Mouse (Mus musculus) urinary bladder, adult 18-20 months (tissue): Measurements from ENCODE around the gene Ston1.

Source experiments
- DNase-seq, 2 experiments: peaks; one replicate each; pipeline ENCODE4 v3.0.0; 2022; ENCODE audit warnings: low spot score in 2 of 2, mixed read lengths in 2 of 2

Ston1 gene

GRCm38 (mm10) chr17:88597222-88598055, at the start of gene Ston1:
Ston1 (plus strand) TSS chr17:88597684.
- DNase-seq: peak; percentile 55 to 61

GRCm38 (mm10) chr17:88549411-88550191, 47.9 kb upstream of the Ston1 start:
- no peak for DNase-seq

- DNase-seq: no peak
Observed at GRCm38 (mm10) chr17:88550351-88550750, 47.1 kb upstream of the Ston1 start.

DNA sequence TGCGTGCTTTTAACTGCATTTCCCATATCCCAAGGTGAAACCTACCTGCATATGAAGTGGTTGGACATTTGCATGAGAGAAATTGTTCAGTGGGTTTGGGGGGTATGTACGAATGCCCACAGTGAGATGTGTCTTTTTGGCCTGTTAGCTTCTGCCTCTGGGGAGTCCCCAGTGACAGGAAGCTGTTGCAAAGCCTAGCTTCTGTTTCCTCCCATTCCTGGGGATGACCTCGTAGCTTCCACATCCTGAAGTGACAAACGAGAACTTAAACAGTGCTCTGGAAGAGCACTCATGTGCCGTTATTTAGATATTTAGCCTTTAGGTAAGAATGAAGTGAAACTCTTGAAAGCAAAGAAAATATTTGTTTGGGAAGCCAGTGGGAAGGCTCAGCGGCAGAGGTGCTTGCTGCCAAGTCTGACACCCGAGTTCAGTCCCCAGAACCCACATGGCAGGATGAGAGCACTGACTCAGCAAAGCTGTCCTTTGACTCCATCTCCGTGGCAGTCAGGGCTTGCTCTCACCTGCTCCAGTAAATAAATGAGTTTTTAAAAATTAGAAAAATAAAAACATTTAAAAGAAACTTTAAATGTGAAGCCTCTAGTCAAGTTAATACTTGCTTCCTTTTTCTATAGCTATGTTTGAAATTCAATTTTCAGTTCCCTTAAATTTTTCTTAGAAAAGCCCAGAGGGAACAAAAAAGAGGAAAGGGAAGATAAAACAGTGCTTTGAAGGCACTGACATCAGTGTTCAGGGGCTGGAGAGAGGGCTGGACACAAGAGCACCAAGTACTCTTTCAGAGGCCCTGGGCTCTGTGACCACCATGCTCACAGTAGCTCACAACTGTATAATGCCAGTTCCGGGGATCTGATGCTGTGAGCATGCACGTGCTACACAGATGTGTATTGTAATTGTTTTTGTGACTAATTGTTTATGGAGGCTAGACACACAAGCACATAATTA, 46.2 kb upstream of the Ston1 start:
- no peak for DNase-seq

- no peak for DNase-seq
Observed at GRCm38 (mm10) chr17:88552556-88552955, 44.9 kb upstream of the Ston1 start.

DNA sequence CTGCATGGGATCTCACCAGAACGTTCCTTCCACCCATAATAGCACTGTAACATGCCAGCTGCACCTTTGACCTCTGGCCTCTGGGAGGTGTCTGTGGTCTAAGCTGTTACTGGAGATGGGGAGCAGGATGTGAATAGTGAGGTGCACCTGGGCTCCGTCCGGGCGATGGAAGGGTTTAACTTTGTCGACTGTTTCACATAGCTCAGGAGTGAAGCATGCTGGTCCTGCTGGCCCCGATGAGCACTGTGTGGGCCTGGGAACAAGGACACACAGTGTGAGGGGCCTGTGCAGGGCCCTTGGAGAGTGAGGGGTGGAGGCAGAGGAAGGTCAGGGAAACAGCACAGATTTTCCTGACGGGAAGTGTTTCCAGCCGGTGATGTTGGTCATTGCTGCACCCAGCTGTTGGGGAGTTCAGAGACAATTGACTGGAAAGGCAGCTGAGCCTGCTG, 44.5 kb upstream of the Ston1 start:
- no peak for DNase-seq

GRCm38 (mm10) chr17:88553473-88554087, 43.9 kb upstream of the Ston1 start:
- DNase-seq: no peak

DNA sequence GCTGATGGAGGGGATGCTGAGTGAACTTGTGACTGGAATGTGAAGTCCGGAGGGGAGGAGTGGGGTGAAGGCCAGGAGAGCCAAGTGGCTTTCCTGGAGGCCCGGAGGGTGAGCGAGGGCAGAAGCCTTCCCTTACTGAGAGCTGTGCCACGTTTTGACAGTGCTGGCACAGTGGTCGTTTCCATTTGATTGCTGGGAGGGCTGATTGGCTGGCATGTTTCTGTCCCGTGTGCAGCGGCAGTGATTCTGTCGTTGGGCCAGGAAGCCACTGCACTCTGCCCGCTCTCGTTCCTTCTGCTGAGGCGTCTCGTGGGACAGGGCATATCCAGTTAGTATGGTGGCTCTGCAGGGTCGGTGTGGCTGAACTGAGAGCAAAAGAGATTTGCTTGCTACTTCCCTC, 41.3 kb upstream of the Ston1 start:
- no peak for DNase-seq

DNA sequence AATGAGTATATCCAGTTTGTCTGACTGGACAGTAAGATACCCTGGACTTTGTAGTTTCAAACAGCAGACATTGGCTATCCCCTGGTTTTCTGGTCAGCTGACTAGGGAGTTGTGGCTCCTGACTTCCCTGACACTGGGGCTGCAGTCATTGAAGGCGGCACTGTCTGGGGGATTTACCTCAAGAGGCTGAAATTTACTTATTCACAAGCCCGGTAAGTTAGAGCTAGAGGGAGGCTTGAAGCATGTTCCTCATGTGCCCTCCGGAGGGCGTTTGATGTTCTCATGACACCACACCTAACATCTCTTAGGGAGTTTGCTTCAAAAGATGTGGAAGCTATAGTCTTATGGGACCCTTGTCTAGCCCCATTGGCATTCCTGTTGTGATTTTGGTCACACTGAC, 40.8 kb upstream of the Ston1 start:
- DNase-seq: no peak

DNA sequence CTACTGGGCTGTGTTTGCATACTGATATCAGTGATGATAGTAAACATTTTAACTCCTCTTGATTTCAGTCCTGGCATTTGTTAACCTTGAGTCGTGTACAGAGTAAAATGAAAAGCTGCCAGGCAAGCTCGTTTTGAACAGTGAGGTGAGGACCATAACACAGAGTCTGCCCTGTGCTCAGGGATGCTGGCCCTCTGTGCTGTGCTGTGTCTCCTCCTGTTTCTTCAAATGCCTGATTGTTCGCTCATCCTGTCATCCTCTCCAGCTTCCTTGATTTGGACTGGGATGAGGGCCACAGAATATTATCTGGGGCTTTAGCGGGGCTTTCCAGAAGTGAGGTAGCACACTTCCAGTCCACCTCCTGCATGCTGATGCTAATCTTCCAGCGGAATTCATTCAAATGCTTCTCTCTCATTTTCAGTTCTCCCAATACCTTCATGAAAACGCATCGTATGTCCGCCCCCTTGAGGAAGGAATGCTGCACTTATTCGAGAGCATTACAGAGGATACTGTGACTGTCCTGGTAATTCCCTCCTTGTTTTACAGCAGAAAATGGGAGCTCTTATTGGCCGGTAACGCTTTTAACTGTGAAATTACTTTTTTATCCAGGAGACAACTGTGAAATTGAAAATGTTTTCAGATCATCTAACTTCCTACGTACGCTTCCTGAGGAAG, 39.2 kb upstream of the Ston1 start:
- DNase-seq: peak; percentile 36 to 60

- no peak for DNase-seq
Observed at GRCm38 (mm10) chr17:88563611-88564010, 33.9 kb upstream of the Ston1 start.

- no peak for DNase-seq
Observed at GRCm38 (mm10) chr17:88569807-88570540, 27.5 kb upstream of the Ston1 start.

- no peak for DNase-seq
Observed at GRCm38 (mm10) chr17:88570784-88571183, 26.7 kb upstream of the Ston1 start.

DNA sequence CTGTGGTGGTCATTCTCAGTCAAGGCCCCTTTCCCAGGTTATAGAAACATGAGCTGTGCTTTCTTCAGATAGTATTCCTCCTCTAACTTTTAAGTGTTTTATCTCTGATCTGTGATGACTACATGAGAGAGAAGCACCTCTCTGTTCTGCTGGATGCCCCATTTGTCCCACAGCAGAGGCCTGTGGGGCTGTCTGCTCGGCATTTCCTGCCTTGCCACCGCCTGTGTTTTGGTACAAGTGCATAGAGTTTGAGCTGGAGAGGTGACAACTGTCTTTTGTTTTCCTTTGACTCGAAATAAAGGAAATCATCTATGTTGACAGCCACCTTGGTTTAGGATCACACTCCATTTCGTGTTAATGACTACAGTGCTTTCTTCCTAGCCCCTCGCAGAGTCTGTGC, 22.7 kb upstream of the Ston1 start:
- no peak for DNase-seq

- DNase-seq: no peak
Observed at GRCm38 (mm10) chr17:88578522-88579242, 18.8 kb upstream of the Ston1 start.

DNA sequence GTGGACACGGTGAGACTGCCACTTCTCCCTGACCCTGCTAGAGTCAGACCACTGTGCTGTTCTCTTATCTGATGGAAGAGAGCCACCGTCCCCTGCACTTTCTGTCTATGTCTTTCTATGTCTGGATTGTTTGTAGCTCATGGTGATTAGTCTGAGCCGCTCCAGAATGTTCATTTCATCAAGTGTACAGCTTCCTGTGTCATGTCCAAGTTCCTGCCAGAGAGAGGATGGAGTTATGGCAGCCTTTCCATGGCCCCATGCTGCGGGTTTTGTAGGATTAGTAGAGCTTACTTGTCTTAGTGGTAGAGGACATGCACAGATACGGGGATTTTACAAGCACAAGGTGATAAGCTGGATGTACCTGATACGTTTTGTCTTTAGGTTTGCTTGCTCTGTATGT, 16.9 kb upstream of the Ston1 start:
- no peak for DNase-seq

- no peak for DNase-seq
Observed at GRCm38 (mm10) chr17:88581511-88582021, 15.9 kb upstream of the Ston1 start.

GRCm38 (mm10) chr17:88582999-88583398, 14.5 kb upstream of the Ston1 start:
- no peak for DNase-seq

DNA sequence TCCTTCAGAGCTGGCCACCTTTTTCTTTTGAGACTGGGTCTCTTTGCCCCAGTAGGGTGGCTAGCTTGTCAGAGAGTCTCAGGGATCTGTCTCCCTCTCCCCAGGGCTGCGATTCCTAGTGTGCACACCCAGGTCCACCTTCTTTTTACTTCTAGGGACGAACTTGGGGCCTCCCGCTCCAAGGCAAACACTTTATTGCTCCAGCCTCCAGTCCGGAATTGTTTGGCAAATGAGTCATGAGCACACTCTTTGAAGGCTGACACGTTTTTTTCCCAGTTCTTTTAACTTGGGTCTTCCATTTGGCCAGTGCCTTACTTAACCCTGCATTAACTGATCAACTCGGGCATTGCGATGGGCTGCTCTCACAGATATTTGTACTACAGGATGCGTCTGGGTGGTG, 14.1 kb upstream of the Ston1 start:
- DNase-seq: no peak
